Mouse (Mus musculus): ENCODE results near the gene Asphd2. TPM values are rescaled to one million over a fixed set of nuclear protein-coding genes. Genes with fewer than 3 reads are reported as not detected.

Gene Asphd2
- total RNA-seq (2014; rRNA removed) (0.07 TPM in 1 of 2 replicates, not detected in the other), polyA plus RNA-seq (2012; rRNA removed) (0.10 TPM in 1 of 2 replicates, not detected in the other)

DNA sequence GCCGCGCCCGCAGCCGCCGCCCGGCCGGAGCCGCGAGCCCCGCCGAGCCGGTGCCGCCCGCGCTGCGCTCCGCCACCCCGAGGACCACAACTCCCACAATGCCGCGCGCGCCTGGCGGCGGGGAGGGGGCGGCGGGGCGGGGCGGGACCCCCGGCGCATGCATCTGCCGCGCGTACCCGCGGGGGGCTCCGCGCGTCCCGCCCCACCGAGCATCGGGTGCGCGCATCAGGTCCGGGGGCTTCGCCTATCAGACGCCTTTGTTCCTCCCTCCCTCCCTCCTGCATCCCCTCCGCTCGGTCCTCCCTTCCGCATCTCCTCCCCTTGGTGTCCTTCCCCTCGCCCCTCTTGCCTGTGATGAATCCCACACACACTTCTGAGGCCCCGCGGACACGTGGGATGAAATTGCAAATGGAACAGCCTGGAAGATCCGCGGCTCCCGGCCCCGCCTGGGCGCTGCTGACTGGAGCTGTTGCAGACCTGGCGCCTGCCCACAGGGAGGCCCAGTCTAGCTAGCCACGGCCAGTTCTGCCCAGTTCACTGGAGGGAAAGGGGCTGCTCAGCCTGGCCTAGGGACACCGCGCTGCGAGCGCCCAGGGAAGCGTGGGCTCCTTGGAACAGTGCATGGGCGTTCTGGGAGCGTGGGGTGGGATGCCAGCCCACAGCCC, at the start of gene Asphd2:
Gene Asphd2, minus strand, starts transcription at position 88 of the 665 bp plus-strand sequence.
- no peaks in the 10 kb centered on the region for H3K79me2 ChIP-seq (ENCODE audit: control insufficient read depth, insufficient read depth, low read length)
- TF ChIP-seq POLR2A (IDR thresholded peaks at IDR 0.05; ENCODE audit: extremely low read depth, insufficient read depth, low read length) = no peak
- TF ChIP-seq CTCF (IDR thresholded peaks at IDR 0.05; ENCODE audit: low read depth, low read length) = no peak
- H3K27ac ChIP-seq (replicated peaks; ENCODE audit: insufficient read depth, low read depth, low read length) = no peak within 1 kb of the TSS
- no peaks in the 10 kb centered on the region for H3K4me1 ChIP-seq (ENCODE audit: control insufficient read depth, insufficient read depth, low read length)
- no peak within 1 kb of the TSS; the same call in 1 of the 2 replicates for H3K4me3 ChIP-seq (ENCODE audit: insufficient read depth, low read depth, low read length)
- WGBS = 5% methylated on average over 59 of the region's 67 CpGs
- H3K36me3 ChIP-seq (ENCODE audit: control insufficient read depth, insufficient read depth, low read length) = no peaks in the 10 kb centered on the region
- no peak for DNase-seq (ENCODE audit: extremely low read depth, low read depth, low spot score)
- H3K9ac ChIP-seq (ENCODE audit: low read depth, low read length) = no peak within 1 kb of the TSS
- H3K27me3 ChIP-seq (ENCODE audit: control insufficient read depth, insufficient read depth, low read length) = peaks cover 9% of the 10 kb centered on the region

DNA sequence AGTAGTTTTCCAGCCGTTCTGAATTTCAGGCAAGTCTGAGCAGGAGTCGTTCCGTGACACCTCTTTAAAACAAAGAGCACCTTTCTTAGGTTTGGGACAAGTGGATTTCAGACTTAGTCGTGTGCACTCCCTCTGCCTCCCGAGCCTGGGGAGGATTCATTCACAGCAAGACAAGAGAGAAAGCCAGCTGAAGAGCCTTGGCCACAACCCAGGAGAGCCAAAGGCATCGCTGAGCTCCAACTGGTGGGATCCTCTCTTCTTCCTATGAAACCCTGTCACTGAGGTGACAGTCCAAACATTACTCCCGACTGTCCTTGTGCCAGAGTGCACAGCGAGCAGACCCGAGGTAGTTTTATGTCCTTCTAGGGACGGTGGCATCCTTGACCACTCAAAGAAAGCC, 43.9 kb upstream of the Asphd2 start:
- H3K4me3 ChIP-seq (ENCODE audit: insufficient read depth, low read depth, low read length) = no peak overlapping the region
- H3K36me3 ChIP-seq (ENCODE audit: control insufficient read depth, insufficient read depth, low read length) = no peaks in the 10 kb centered on the region
- H3K79me2 ChIP-seq (ENCODE audit: control insufficient read depth, insufficient read depth, low read length) = no peaks in the 10 kb centered on the region
- WGBS = 54% methylated on average over 10 of the region's 10 CpGs
- H3K27ac ChIP-seq (replicated peaks; ENCODE audit: insufficient read depth, low read depth, low read length) = no peak overlapping the region
- no peaks in the 10 kb centered on the region for H3K27me3 ChIP-seq (ENCODE audit: control insufficient read depth, insufficient read depth, low read length)
- H3K4me1 ChIP-seq (ENCODE audit: control insufficient read depth, insufficient read depth, low read length) = no peaks in the 10 kb centered on the region
- TF ChIP-seq POLR2A (IDR thresholded peaks at IDR 0.05; ENCODE audit: extremely low read depth, insufficient read depth, low read length) (no peak), CTCF (IDR thresholded peaks at IDR 0.05; ENCODE audit: low read depth, low read length) (no peak)
- DNase-seq (ENCODE audit: extremely low read depth, low read depth, low spot score) = no peak
- no peak overlapping the region for H3K9ac ChIP-seq (ENCODE audit: low read depth, low read length)

- peak; percentile 25 for DNase-seq (ENCODE audit: extremely low read depth, low read depth, low spot score)
- H3K27me3 ChIP-seq (ENCODE audit: control insufficient read depth, insufficient read depth, low read length) = no peaks in the 10 kb centered on the region
- WGBS = 3% methylated on average over 8 of the region's 8 CpGs
These were observed 38.3 kb upstream of the Asphd2 start for GRCm38 (mm10) chr5:112433004-112433403.

DNA sequence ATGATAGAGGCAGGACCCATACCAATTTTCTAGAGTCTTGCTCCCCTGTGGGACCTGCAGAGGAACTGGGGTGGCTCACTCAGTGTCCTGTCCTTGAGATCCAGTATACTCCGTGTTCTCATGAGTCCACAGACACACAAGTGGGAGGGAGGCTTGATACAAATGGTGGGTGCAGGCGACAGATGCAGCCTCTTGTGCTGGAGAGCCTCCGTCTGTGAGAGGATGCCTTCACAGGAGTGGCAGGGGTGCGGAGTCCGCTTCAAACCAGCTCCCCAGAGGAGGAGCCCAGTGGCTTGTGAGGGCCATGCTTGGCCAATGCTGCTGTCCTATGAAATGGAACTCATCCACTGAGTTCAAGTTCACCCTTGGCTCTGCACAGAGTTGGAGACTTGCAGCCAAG, 37.4 kb upstream of the Asphd2 start:
- Histone ChIP-seq H3K4me3 (ENCODE audit: insufficient read depth, low read depth, low read length) (no peak overlapping the region), H3K4me1 (ENCODE audit: control insufficient read depth, insufficient read depth, low read length) (no peaks in the 10 kb centered on the region), H3K27ac (replicated peaks; ENCODE audit: insufficient read depth, low read depth, low read length) (no peak overlapping the region), H3K36me3 (ENCODE audit: control insufficient read depth, insufficient read depth, low read length) (no peaks in the 10 kb centered on the region), H3K27me3 (ENCODE audit: control insufficient read depth, insufficient read depth, low read length) (no peaks in the 10 kb centered on the region), H3K9ac (ENCODE audit: low read depth, low read length) (no peak overlapping the region), H3K79me2 (ENCODE audit: control insufficient read depth, insufficient read depth, low read length) (no peaks in the 10 kb centered on the region)
- no peak for DNase-seq (ENCODE audit: extremely low read depth, low read depth, low spot score)
- 78% methylated on average over 5 of the region's 5 CpGs for WGBS
- TF ChIP-seq POLR2A (IDR thresholded peaks at IDR 0.05; ENCODE audit: extremely low read depth, insufficient read depth, low read length) = no peak
- TF ChIP-seq CTCF (IDR thresholded peaks at IDR 0.05; ENCODE audit: low read depth, low read length) = no peak

More at GRCm38 (mm10) chr5:112433004-112433403, 38.3 kb upstream of the Asphd2 start:
- Histone ChIP-seq H3K4me3 (ENCODE audit: insufficient read depth, low read depth, low read length) (no peak overlapping the region), H3K27ac (replicated peaks; ENCODE audit: insufficient read depth, low read depth, low read length) (no peak overlapping the region), H3K36me3 (ENCODE audit: control insufficient read depth, insufficient read depth, low read length) (no peaks in the 10 kb centered on the region), H3K9ac (ENCODE audit: low read depth, low read length) (no peak overlapping the region), H3K4me1 (ENCODE audit: control insufficient read depth, insufficient read depth, low read length) (no peaks in the 10 kb centered on the region), H3K79me2 (ENCODE audit: control insufficient read depth, insufficient read depth, low read length) (no peaks in the 10 kb centered on the region)
- TF ChIP-seq POLR2A (IDR thresholded peaks at IDR 0.05; ENCODE audit: extremely low read depth, insufficient read depth, low read length) = no peak
- peak; percentile 81 for TF ChIP-seq CTCF (IDR thresholded peaks at IDR 0.05; ENCODE audit: low read depth, low read length)

DNA sequence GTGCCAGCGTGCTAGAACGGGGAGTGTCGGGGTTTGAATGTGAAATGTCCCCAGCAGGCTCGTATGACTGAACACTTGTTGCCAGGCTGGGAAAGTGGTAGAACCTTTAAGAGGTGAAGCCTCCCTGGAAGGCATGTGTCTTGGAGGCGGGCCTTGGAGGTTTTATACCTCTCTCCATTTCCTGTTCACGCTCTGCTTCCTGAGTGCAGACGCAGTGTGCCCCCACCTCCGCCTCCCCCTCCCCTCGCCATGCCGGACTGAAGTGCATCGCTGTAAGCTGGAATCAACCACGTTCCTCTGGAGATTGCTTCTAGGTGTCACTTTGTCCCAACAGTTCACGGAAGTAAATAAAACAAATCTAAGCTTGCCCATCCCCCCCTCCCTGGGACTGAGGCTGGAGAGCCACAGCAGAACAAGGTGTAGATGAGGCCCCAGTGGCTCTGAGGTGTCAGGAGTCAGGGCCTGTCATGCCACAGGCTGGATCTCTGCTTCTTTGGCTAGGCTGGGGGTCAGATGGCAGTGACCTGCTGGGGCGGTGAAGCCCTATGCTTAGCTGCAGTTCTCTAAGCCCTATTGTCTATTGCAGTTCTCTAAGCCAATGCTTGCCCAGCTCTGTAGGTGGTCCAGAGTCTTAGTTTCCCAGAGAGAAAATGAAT, 36.6 kb upstream of the Asphd2 start:
- H3K4me1 ChIP-seq (ENCODE audit: control insufficient read depth, insufficient read depth, low read length) = no peaks in the 10 kb centered on the region
- no peaks in the 10 kb centered on the region for H3K79me2 ChIP-seq (ENCODE audit: control insufficient read depth, insufficient read depth, low read length)
- 25% methylated on average over 14 of the region's 14 CpGs for WGBS
- TF ChIP-seq POLR2A (IDR thresholded peaks at IDR 0.05; ENCODE audit: extremely low read depth, insufficient read depth, low read length) = no peak
- H3K4me3 ChIP-seq (ENCODE audit: insufficient read depth, low read depth, low read length) = no peak overlapping the region
- no peaks in the 10 kb centered on the region for H3K27me3 ChIP-seq (ENCODE audit: control insufficient read depth, insufficient read depth, low read length)
- no peaks in the 10 kb centered on the region for H3K36me3 ChIP-seq (ENCODE audit: control insufficient read depth, insufficient read depth, low read length)
- no peak for DNase-seq (ENCODE audit: extremely low read depth, low read depth, low spot score)
- H3K27ac ChIP-seq (replicated peaks; ENCODE audit: insufficient read depth, low read depth, low read length) = no peak overlapping the region
- H3K9ac ChIP-seq (ENCODE audit: low read depth, low read length) = no peak overlapping the region

GRCm38 (mm10) chr5:112428944-112429343, 34.3 kb upstream of the Asphd2 start:
- WGBS = 19% methylated on average over 19 of the region's 19 CpGs

More at GRCm38 (mm10) chr5:112428944-112429343, 34.3 kb upstream of the Asphd2 start:
- Histone ChIP-seq H3K79me2 (ENCODE audit: control insufficient read depth, insufficient read depth, low read length) (no peaks in the 10 kb centered on the region), H3K4me3 (ENCODE audit: insufficient read depth, low read depth, low read length) (no peak overlapping the region), H3K27me3 (ENCODE audit: control insufficient read depth, insufficient read depth, low read length) (no peaks in the 10 kb centered on the region), H3K36me3 (ENCODE audit: control insufficient read depth, insufficient read depth, low read length) (no peaks in the 10 kb centered on the region), H3K27ac (replicated peaks; ENCODE audit: insufficient read depth, low read depth, low read length) (no peak overlapping the region), H3K4me1 (ENCODE audit: control insufficient read depth, insufficient read depth, low read length) (no peaks in the 10 kb centered on the region), H3K9ac (ENCODE audit: low read depth, low read length) (no peak overlapping the region)
- TF ChIP-seq CTCF (IDR thresholded peaks at IDR 0.05; ENCODE audit: low read depth, low read length) (peak; percentile 73), POLR2A (IDR thresholded peaks at IDR 0.05; ENCODE audit: extremely low read depth, insufficient read depth, low read length) (no peak)
- no peak for DNase-seq (ENCODE audit: extremely low read depth, low read depth, low spot score)
